Mouse (Mus musculus): ENCODE results near the gene Klhl7.

- TF ChIP-seq GATA1 (IDR thresholded peaks at IDR 0.05; ENCODE audit: borderline replicate concordance, low read length) (no peak), FLI1 (IDR thresholded peaks at IDR 0.05; ENCODE audit: low read length) (no peak)
Observed at GRCm38 (mm10) chr5:24084835-24085234, 15.6 kb upstream of the Klhl7 start.
